Mouse (Mus musculus): Measurements from ENCODE around the gene Garem2.

Gene Garem2

GRCm38 (mm10) chr5:30153222-30153621 lies 48.3 kb downstream of the Garem2 start:
- DNase-seq (ENCODE audit: low read depth): no peak

- no peak for DNase-seq (ENCODE audit: low read depth)
Measured at GRCm38 (mm10) chr5:30154013-30154412, 49.1 kb downstream of the Garem2 start.

GRCm38 (mm10) chr5:30154474-30155394 lies 49.8 kb downstream of the Garem2 start, which contains the start of the genes Hadha and Hadhb:
Gene Hadha (minus strand): TSS chr5:30155162.
Gene Hadhb (plus strand): TSS chr5:30155248.
- peak; percentile 95 for DNase-seq (ENCODE audit: low read depth)

- DNase-seq (ENCODE audit: low read depth): no peak
Measured at GRCm38 (mm10) chr5:30155395-30155792, 50.4 kb downstream of the Garem2 start.

GRCm38 (mm10) chr5:30155821-30156629 lies 51.1 kb downstream of the Garem2 start:
- peak; percentile 66 for DNase-seq (ENCODE audit: low read depth)

- DNase-seq (ENCODE audit: low read depth): no peak
Measured at GRCm38 (mm10) chr5:30159601-30160000, 54.6 kb downstream of the Garem2 start.

GRCm38 (mm10) chr5:30161836-30162235 lies 56.9 kb downstream of the Garem2 start:
- DNase-seq (ENCODE audit: low read depth): no peak

GRCm38 (mm10) chr5:30162339-30162738 lies 57.4 kb downstream of the Garem2 start:
- no peak for DNase-seq (ENCODE audit: low read depth)

- DNase-seq (ENCODE audit: low read depth): no peak
Measured at GRCm38 (mm10) chr5:30165234-30165946, 60.4 kb downstream of the Garem2 start.
